Mouse (Mus musculus) hindbrain, embryonic 16.5 days (tissue): Measurements from ENCODE around the gene Cib4. TPM values are rescaled to one million over a fixed set of nuclear protein-coding genes. Genes with fewer than 3 reads are reported as not detected.
A peak's percentile ranks its signal among the peaks of the same experiment; 100 is the strongest.

Experiments
- ATAC-seq: fragments of 200-750 bp; cut with Nextera tagmentation; 2 replicates; pipeline ENCODE4 v1.8.0; 2017; ENCODE audit warnings: moderate TSS enrichment, moderate library complexity
- H3K27ac ChIP-seq: fragments of 300-500 bp; sonication (generic); 2 replicates; pipeline ENCODE4 v1.5.1; 2014; ENCODE audit warnings: low read depth, mild to moderate bottlenecking, control low read depth, low read length, moderate library complexity
- H3K27me3 ChIP-seq: fragments of 300-500 bp; sonication (generic); replicated peaks from 2 replicates; pipeline ENCODE4 v1.6.1; 2014; ENCODE audit warnings: low read length; ENCODE audit not compliant: control insufficient read depth, insufficient read depth
- H3K36me3 ChIP-seq: fragments of 300-500 bp; sonication (generic); 2 replicates; pipeline ENCODE4 v1.6.1; 2014; ENCODE audit warnings: mild to moderate bottlenecking, low read length, moderate library complexity, mixed read lengths; ENCODE audit not compliant: control insufficient read depth, insufficient read depth
- H3K4me1 ChIP-seq: fragments of 300-500 bp; sonication (generic); 2 replicates; pipeline ENCODE4 v1.6.1; 2014; ENCODE audit warnings: low read depth, low read length; ENCODE audit not compliant: control insufficient read depth, insufficient read depth
- H3K4me2 ChIP-seq: fragments of 300-500 bp; sonication (generic); 2 replicates; pipeline ENCODE4 v1.6.1; 2014; ENCODE audit warnings: mild to moderate bottlenecking, low read length, control low read depth, moderate library complexity
- H3K4me3 ChIP-seq: fragments of 300-500 bp; sonication (generic); 2 replicates; pipeline ENCODE4 v1.5.1; 2014; ENCODE audit warnings: mild to moderate bottlenecking, low read length, control low read depth, moderate library complexity
- H3K9ac ChIP-seq: fragments of 300-500 bp; sonication (generic); 2 replicates; pipeline ENCODE4 v1.6.1; 2014; ENCODE audit warnings: low read depth, mild to moderate bottlenecking, control low read depth, low read length, moderate library complexity
- H3K9me3 ChIP-seq: fragments of 300-500 bp; sonication (generic); 2 replicates; pipeline ENCODE4 v1.6.1; 2014; ENCODE audit warnings: mild to moderate bottlenecking, low read length, moderate library complexity; ENCODE audit not compliant: control insufficient read depth
- WGBS: fragments of 180-500 bp; shearing (Covaris S2); extraction: QIAGEN DNeasy Blood & Tissue Kit; methylation state at CpG from one replicate; pipeline ENCODE4 v1.1.7; 2014; 5-methylcytosine and 5-hydroxymethylcytosine counted together
- polyA plus RNA-seq: library from polyadenylated mRNA; unstranded; fragments of >200 nt; fragmentation: Nextera tagmentation; extraction: Ambion mirVana; gene quantifications from 2 replicates; pipeline ENCODE4 v1.2.1, GENCODE M21; 2015

Cib4 gene
- polyA plus RNA-seq, 1 experiment from 2014 or later: not detected

- H3K36me3 ChIP-seq: no peaks in the 10 kb centered on the region
- H3K4me3 ChIP-seq: no peak overlapping the region
- H3K4me1 ChIP-seq: no peaks in the 10 kb centered on the region
- H3K27ac ChIP-seq: no peak overlapping the region
- no peak overlapping the region for H3K9ac ChIP-seq
- no peaks in the 10 kb centered on the region for H3K27me3 ChIP-seq
- ATAC-seq: no peak
- WGBS: 71% methylated on average over 8 of the region's 8 CpGs
- H3K9me3 ChIP-seq: no peaks in the 10 kb centered on the region
- no peak overlapping the region for H3K4me2 ChIP-seq
These were observed 62.1 kb downstream of the Cib4 start for GRCm38 (mm10) chr5:30483533-30483932.

GRCm38 (mm10) chr5:30482319-30482718, 63.3 kb downstream of the Cib4 start:
- no peak overlapping the region for H3K4me3 ChIP-seq
- no peaks in the 10 kb centered on the region for H3K4me1 ChIP-seq
- 19% methylated on average over 5 of the region's 5 CpGs for WGBS
- no peaks in the 10 kb centered on the region for H3K27me3 ChIP-seq
- H3K4me2 ChIP-seq: no peak overlapping the region
- ATAC-seq: peak; percentile 76
- no peak overlapping the region for H3K27ac ChIP-seq
- no peaks in the 10 kb centered on the region for H3K9me3 ChIP-seq
- no peak overlapping the region for H3K9ac ChIP-seq
- H3K36me3 ChIP-seq: no peaks in the 10 kb centered on the region

GRCm38 (mm10) chr5:30476534-30476933, 69.1 kb downstream of the Cib4 start:
- H3K9ac ChIP-seq: no peak overlapping the region
- H3K4me2 ChIP-seq: no peak overlapping the region
- H3K9me3 ChIP-seq: no peaks in the 10 kb centered on the region
- H3K36me3 ChIP-seq: no peaks in the 10 kb centered on the region
- no peak overlapping the region for H3K27ac ChIP-seq
- H3K4me3 ChIP-seq: no peak overlapping the region
- ATAC-seq: no peak
- 46% methylated on average over 10 of the region's 10 CpGs for WGBS
- H3K27me3 ChIP-seq: no peaks in the 10 kb centered on the region
- no peaks in the 10 kb centered on the region for H3K4me1 ChIP-seq

GRCm38 (mm10) chr5:30472148-30472547, 73.5 kb downstream of the Cib4 start:
- no peak overlapping the region for H3K4me3 ChIP-seq
- WGBS: 84% methylated on average over 5 of the region's 5 CpGs
- H3K36me3 ChIP-seq: no peaks in the 10 kb centered on the region
- H3K4me1 ChIP-seq: peaks cover 4% of the 10 kb centered on the region
- H3K27me3 ChIP-seq: no peaks in the 10 kb centered on the region
- no peak for ATAC-seq
- no peak overlapping the region for H3K9ac ChIP-seq
- no peaks in the 10 kb centered on the region for H3K9me3 ChIP-seq
- no peak overlapping the region for H3K27ac ChIP-seq
- no peak overlapping the region for H3K4me2 ChIP-seq

- WGBS: 63% methylated on average over 6 of the region's 6 CpGs
- Histone ChIP-seq H3K9ac (no peak overlapping the region), H3K27ac (no peak overlapping the region), H3K9me3 (no peaks in the 10 kb centered on the region), H3K36me3 (no peaks in the 10 kb centered on the region), H3K4me1 (peaks cover 17% of the 10 kb centered on the region), H3K4me2 (no peak overlapping the region), H3K27me3 (no peaks in the 10 kb centered on the region), H3K4me3 (no peak overlapping the region)
- ATAC-seq: no peak
These were observed 75.2 kb downstream of the Cib4 start for GRCm38 (mm10) chr5:30470454-30470853.

- H3K27ac ChIP-seq: 0 out of 2 replicates have a peak overlapping the region, but pooled peaks have one; percentile 29
- no peaks in the 10 kb centered on the region for H3K36me3 ChIP-seq
- peak overlapping the region; percentile 37 for H3K4me3 ChIP-seq
- ATAC-seq: no peak
- peak overlapping the region; percentile 80 for H3K4me2 ChIP-seq
- peaks cover 27% of the 10 kb centered on the region for H3K4me1 ChIP-seq
- no peaks in the 10 kb centered on the region for H3K9me3 ChIP-seq
- H3K27me3 ChIP-seq: no peaks in the 10 kb centered on the region; the same call in 1 of the 2 replicates
- peak overlapping the region; percentile 60 for H3K9ac ChIP-seq
- 30% methylated on average over 9 of the region's 9 CpGs for WGBS
These were observed 79.3 kb downstream of the Cib4 start for GRCm38 (mm10) chr5:30466315-30466714.

- ATAC-seq: peak; percentile 55; the same call in 1 of the 2 replicates
- Histone ChIP-seq H3K9me3 (no peaks in the 10 kb centered on the region), H3K9ac (peak within 1 kb of the TSS; percentile 60), H3K4me2 (peak within 1 kb of the TSS; percentile 80), H3K27ac (0 out of 2 replicates have a peak within 1 kb of the TSS, but pooled peaks have one; percentile 29), H3K27me3 (no peaks in the 10 kb centered on the region; the same call in 1 of the 2 replicates), H3K4me3 (peak within 1 kb of the TSS; percentile 37), H3K36me3 (no peaks in the 10 kb centered on the region), H3K4me1 (peaks cover 29% of the 10 kb centered on the region)
- WGBS: 11% methylated on average over 21 of the region's 21 CpGs
These were observed 79.8 kb downstream of the Cib4 start, which contains the start of gene 1700001C02Rik for GRCm38 (mm10) chr5:30465861-30466260. TSS of gene 1700001C02Rik (plus strand) at chr5:30466047.

GRCm38 (mm10) chr5:30461821-30462220, 83.8 kb downstream of the Cib4 start, which contains the start of gene Otof:
TSS of gene Otof (minus strand) at chr5:30461932.
- H3K4me2 ChIP-seq: peak within 1 kb of the TSS; percentile 49
- peaks cover 32% of the 10 kb centered on the region for H3K4me1 ChIP-seq
- H3K27me3 ChIP-seq: no peaks in the 10 kb centered on the region; the same call in 1 of the 2 replicates
- peak; percentile 80 for ATAC-seq
- WGBS: 8% methylated on average over 12 of the region's 12 CpGs
- H3K9ac ChIP-seq: peak within 1 kb of the TSS; percentile 37
- peak within 1 kb of the TSS; percentile 23; the same call in 1 of the 2 replicates for H3K27ac ChIP-seq
- no peaks in the 10 kb centered on the region for H3K9me3 ChIP-seq
- no peaks in the 10 kb centered on the region for H3K36me3 ChIP-seq
- peak within 1 kb of the TSS; percentile 21; the same call in 1 of the 2 replicates for H3K4me3 ChIP-seq

GRCm38 (mm10) chr5:30460155-30460554, 85.5 kb downstream of the Cib4 start:
- H3K9me3 ChIP-seq: no peaks in the 10 kb centered on the region
- H3K4me2 ChIP-seq: peak overlapping the region; percentile 24; the same call in 1 of the 2 replicates
- ATAC-seq: 0 out of 2 replicates have a peak, but pooled peaks have one; percentile 23
- no peak overlapping the region for H3K27ac ChIP-seq
- H3K27me3 ChIP-seq: no peaks in the 10 kb centered on the region; the same call in 1 of the 2 replicates
- H3K4me1 ChIP-seq: peaks cover 20% of the 10 kb centered on the region
- no peak overlapping the region for H3K4me3 ChIP-seq
- H3K9ac ChIP-seq: no peak overlapping the region
- no peaks in the 10 kb centered on the region for H3K36me3 ChIP-seq
- 37% methylated on average over 4 of the region's 4 CpGs for WGBS
